Mouse (Mus musculus) MEL (cell line): ENCODE results near the gene Paxbp1.

Source experiments
- CTCF ChIP-seq, 3 experiments: IDR thresholded peaks in 2 of 3; conservative IDR thresholded peaks in 1 of 3; 2 replicates each; pipeline ENCODE4 v1.5.1; 2011 to 2012; ENCODE audit warnings: low read length in 3 of 3, low read depth in 2 of 3, mild to moderate bottlenecking in 2 of 3, improper control_type of control experiment in 1 of 3, inconsistent platforms in 1 of 3, mixed read lengths in 1 of 3, moderate library complexity in 1 of 3; ENCODE audit not compliant: control insufficient read depth in 1 of 3, insufficient read depth in 1 of 3, poor library complexity in 1 of 3, severe bottlenecking in 1 of 3
- ETS1 ChIP-seq: IDR thresholded peaks from 2 replicates; pipeline ENCODE4 v1.6.1; 2012; ENCODE audit warnings: low read depth, mild to moderate bottlenecking, inconsistent platforms, low read length, improper control_type of control experiment, moderate library complexity
- HCFC1 ChIP-seq: IDR thresholded peaks from 2 replicates; pipeline ENCODE4 v1.6.1; 2012; ENCODE audit warnings: low read depth, mild to moderate bottlenecking, inconsistent platforms, low read length, improper control_type of control experiment, moderate library complexity
- MAFK ChIP-seq: IDR thresholded peaks from 2 replicates; pipeline ENCODE4 v1.6.1; 2011; ENCODE audit warnings: low read depth, mild to moderate bottlenecking, low read length, improper control_type of control experiment, borderline replicate concordance
- MXI1 ChIP-seq: IDR thresholded peaks from 2 replicates; pipeline ENCODE4 v1.6.1; 2011; ENCODE audit warnings: mild to moderate bottlenecking, low read depth, low read length, improper control_type of control experiment
- SIN3A ChIP-seq: IDR thresholded peaks from 2 replicates; pipeline ENCODE4 v1.6.1; 2012; ENCODE audit warnings: low read length, improper control_type of control experiment, inconsistent platforms
- TAL1 ChIP-seq: IDR thresholded peaks from 2 replicates; pipeline ENCODE4 v1.6.1; 2012; ENCODE audit warnings: mild to moderate bottlenecking, inconsistent platforms, low read length, moderate library complexity, mixed read lengths

GRCm38 (mm10) chr16:91055150-91055549 is 10.8 kb upstream of the Paxbp1 start:
- TF ChIP-seq CTCF (IDR thresholded peaks at IDR 0.05 in 2 of 3, conservative IDR thresholded peaks at IDR 0.05 in 1 of 3; ENCODE audit: control insufficient read depth in 1 of 3, insufficient read depth in 1 of 3, low read depth in 2 of 3, low read length in 3 of 3, poor library complexity in 1 of 3, severe bottlenecking in 1 of 3) (no peak), HCFC1 (no peak), ETS1 (no peak), MXI1 (no peak), MAFK (no peak), SIN3A (no peak), TAL1 (no peak)
